Mouse (Mus musculus) midbrain, embryonic 12.5 days (tissue): ENCODE measurements around the gene Zfp882. TPM values are rescaled to one million over a fixed set of nuclear protein-coding genes. Genes with fewer than 3 reads are reported as not detected.

ENCODE experiments used
- ATAC-seq: fragments of 200-750 bp; cut with Nextera tagmentation; 2 replicates; pipeline ENCODE4 v1.8.0; 2017; ENCODE audit warnings: low read depth, moderate TSS enrichment, moderate library complexity; ENCODE audit not compliant: low FRiP score
- H3K27ac ChIP-seq: fragments of 300-500 bp; sonication (generic); replicated peaks from 2 replicates; pipeline ENCODE4 v1.5.1; 2016; ENCODE audit warnings: mild to moderate bottlenecking
- H3K27me3 ChIP-seq: fragments of 300-500 bp; sonication (generic); 2 replicates; pipeline ENCODE4 v1.6.1; 2016; ENCODE audit warnings: mild to moderate bottlenecking
- H3K36me3 ChIP-seq: fragments of 300-500 bp; sonication (generic); 2 replicates; pipeline ENCODE4 v1.6.1; 2016
- H3K4me1 ChIP-seq: fragments of 300-500 bp; sonication (generic); 2 replicates; pipeline ENCODE4 v1.6.1; 2016
- H3K4me2 ChIP-seq: fragments of 300-500 bp; sonication (generic); replicated peaks from 2 replicates; pipeline ENCODE4 v1.6.1; 2016; ENCODE audit warnings: mild to moderate bottlenecking, moderate library complexity
- H3K4me3 ChIP-seq: fragments of 300-500 bp; sonication (generic); 2 replicates; pipeline ENCODE4 v1.5.1; 2016; ENCODE audit warnings: mild to moderate bottlenecking
- H3K9ac ChIP-seq: fragments of 300-500 bp; sonication (generic); replicated peaks from 2 replicates; pipeline ENCODE4 v1.6.1; 2016; ENCODE audit warnings: mild to moderate bottlenecking, moderate library complexity
- H3K9me3 ChIP-seq: fragments of 300-500 bp; sonication (generic); 2 replicates; pipeline ENCODE4 v1.6.1; 2016; ENCODE audit warnings: mild to moderate bottlenecking
- WGBS: fragments of 180-500 bp; shearing (Covaris S2); methylation state at CpG from one replicate; pipeline ENCODE4 v1.1.7; 2016; 5-methylcytosine and 5-hydroxymethylcytosine counted together
- polyA plus RNA-seq: library from polyadenylated mRNA; unstranded; fragments of >200 nt; fragmentation: Nextera tagmentation; extraction: Ambion mirVana; gene quantifications from 2 replicates; pipeline ENCODE4 v1.2.1, GENCODE M21; 2016

Zfp882 gene
- polyA plus RNA-seq, 1 experiment from 2014 or later, result 15.1 TPM

- no peaks in the 10 kb centered on the region for H3K27me3 ChIP-seq
- ATAC-seq, result no peak
- peaks cover 21% of the 10 kb centered on the region for H3K36me3 ChIP-seq
Observed at GRCm38 (mm10) chr8:71960483-71960882, 52.1 kb downstream of the Zfp882 start.

GRCm38 (mm10) chr8:71961796-71962195, 53.4 kb downstream of the Zfp882 start:
- 96% methylated on average over 5 of the region's 5 CpGs for whole genome bisulfite sequencing
- H3K27me3 ChIP-seq, result no peaks in the 10 kb centered on the region
- H3K4me1 ChIP-seq, result no peaks in the 10 kb centered on the region
- H3K36me3 ChIP-seq, result peaks cover 34% of the 10 kb centered on the region
- no peak overlapping the region for H3K27ac ChIP-seq
- H3K4me3 ChIP-seq, result no peak overlapping the region
- H3K9ac ChIP-seq, result no peak overlapping the region
- ATAC-seq, result no peak
- H3K9me3 ChIP-seq, result 0 out of 2 replicates have a peak, but pooled peaks cover 4% of the 10 kb centered on the region
- no peak overlapping the region for H3K4me2 ChIP-seq

More at GRCm38 (mm10) chr8:71960483-71960882, 52.1 kb downstream of the Zfp882 start:
- H3K9ac ChIP-seq, result no peak overlapping the region
- H3K27ac ChIP-seq, result no peak overlapping the region
- H3K4me3 ChIP-seq, result no peak overlapping the region
- H3K4me2 ChIP-seq, result no peak overlapping the region
- H3K9me3 ChIP-seq, result peaks cover 5% of the 10 kb centered on the region; the same call in 1 of the 2 replicates
- no peaks in the 10 kb centered on the region for H3K4me1 ChIP-seq

- peaks cover 4% of the 10 kb centered on the region; the same call in 1 of the 2 replicates for H3K9me3 ChIP-seq
- ATAC-seq, result no peak
- peaks cover 57% of the 10 kb centered on the region for H3K36me3 ChIP-seq
- no peak overlapping the region for H3K4me3 ChIP-seq
- no peak overlapping the region for H3K4me2 ChIP-seq
- no peak overlapping the region for H3K27ac ChIP-seq
- no peak overlapping the region for H3K9ac ChIP-seq
- 91% methylated on average over 3 of the region's 3 CpGs for WGBS
- no peaks in the 10 kb centered on the region for H3K27me3 ChIP-seq
- H3K4me1 ChIP-seq, result no peaks in the 10 kb centered on the region
Observed at GRCm38 (mm10) chr8:71964051-71964450, 55.6 kb downstream of the Zfp882 start.

- H3K9ac ChIP-seq, result no peak overlapping the region
- H3K9me3 ChIP-seq, result peaks cover 4% of the 10 kb centered on the region; the same call in 1 of the 2 replicates
- H3K27me3 ChIP-seq, result no peaks in the 10 kb centered on the region
- no peak overlapping the region for H3K4me3 ChIP-seq
- no peak for ATAC-seq
- peaks cover 67% of the 10 kb centered on the region for H3K36me3 ChIP-seq
- H3K27ac ChIP-seq, result no peak overlapping the region
- no peak overlapping the region for H3K4me2 ChIP-seq
- 96% methylated on average over 2 of the region's 2 CpGs for WGBS
- no peaks in the 10 kb centered on the region for H3K4me1 ChIP-seq
Observed at GRCm38 (mm10) chr8:71965166-71965565, 56.8 kb downstream of the Zfp882 start.

Other genes with a start within 250 kb of the Zfp882 start
- 12.8 and 16.9 TPM in 2 replicates for gene Unc13a, start 236.9 kb upstream of the Zfp882 start, polyA plus RNA-seq
- gene Jak3, start 232.3 kb upstream of the Zfp882 start, polyA plus RNA-seq, result 3.3 and 3.4 TPM in 2 replicates
- not detected in 2 replicates for gene Insl3, start 219.4 kb upstream of the Zfp882 start, polyA plus RNA-seq
- gene B3gnt3, start 206.8 kb upstream of the Zfp882 start, polyA plus RNA-seq, result 0.55 and 0.66 TPM in 2 replicates
- 39.2 and 43.7 TPM in 2 replicates for gene Fcho1, start 182.9 kb upstream of the Zfp882 start, polyA plus RNA-seq
- 8.6 and 8.8 TPM in 2 replicates for gene Zfp709, start 26.6 kb upstream of the Zfp882 start, polyA plus RNA-seq
- gene Zfp617, start within 50 bp of the Zfp882 start, polyA plus RNA-seq, result 37.5 and 40.6 TPM in 2 replicates
- 20.6 and 23.6 TPM in 2 replicates for gene Zfp961, start 42.4 kb downstream of the Zfp882 start, polyA plus RNA-seq
- 0.63 and 1.2 TPM in 2 replicates for gene Cyp4f18, start 101.0 kb downstream of the Zfp882 start, polyA plus RNA-seq
- not detected in 2 replicates for gene Olfr372, start 132.6 kb downstream of the Zfp882 start, polyA plus RNA-seq
- not detected in 2 replicates for gene Olfr373, start 174.6 kb downstream of the Zfp882 start, polyA plus RNA-seq
- gene Olfr374, start 198.4 kb downstream of the Zfp882 start, polyA plus RNA-seq, result not detected in 2 replicates
- gene Tpm4, start 226.4 kb downstream of the Zfp882 start, polyA plus RNA-seq, result 415 and 450 TPM in 2 replicates